Mouse (Mus musculus) T-cell, adult 2 months (primary cell): ENCODE data around the gene Med31.
"Not testable (repeated sequence)": the region's sequence is repeated elsewhere in the genome, so short reads cannot be mapped to it uniquely, and the experiment has no call there.

ENCODE experiments used
- DNase-seq: peaks from one replicate; pipeline ENCODE4 v3.0.0; 2022; ENCODE audit warnings: low spot score

The Med31 gene

GRCm38 (mm10) chr11:72203440-72203839 lies 12.0 kb downstream of the Med31 start:
- no peak for DNase-seq

- DNase-seq, result no peak
These were observed 18.9 kb downstream of the Med31 start for GRCm38 (mm10) chr11:72196506-72196905.

GRCm38 (mm10) chr11:72194259-72194658 lies 21.1 kb downstream of the Med31 start:
- DNase-seq, result no peak

- DNase-seq, result no peak
These were observed 24.5 kb downstream of the Med31 start for GRCm38 (mm10) chr11:72190857-72191256.

- no peak for DNase-seq
These were observed 31.1 kb downstream of the Med31 start for GRCm38 (mm10) chr11:72184252-72184651.

DNA sequence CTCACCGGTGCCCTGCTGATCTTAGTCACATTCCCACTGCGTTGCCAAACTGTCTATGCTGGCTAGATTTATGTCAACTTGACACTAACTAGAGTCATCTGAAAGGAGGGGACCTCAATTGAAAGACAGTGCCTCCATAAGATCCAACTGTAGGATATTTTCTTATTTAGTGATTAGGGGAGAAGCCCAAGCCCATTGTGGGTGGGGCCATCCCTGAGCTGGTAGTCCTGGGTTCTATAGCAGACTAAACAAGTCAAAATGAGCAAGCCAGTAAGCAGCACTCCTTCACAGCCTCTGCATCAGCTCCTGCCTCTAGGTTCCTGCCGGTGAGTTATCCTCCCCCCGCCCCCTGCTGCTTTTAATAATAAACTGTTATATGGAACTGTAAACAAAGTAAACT lies 34.3 kb downstream of the Med31 start:
- no peak for DNase-seq

DNA sequence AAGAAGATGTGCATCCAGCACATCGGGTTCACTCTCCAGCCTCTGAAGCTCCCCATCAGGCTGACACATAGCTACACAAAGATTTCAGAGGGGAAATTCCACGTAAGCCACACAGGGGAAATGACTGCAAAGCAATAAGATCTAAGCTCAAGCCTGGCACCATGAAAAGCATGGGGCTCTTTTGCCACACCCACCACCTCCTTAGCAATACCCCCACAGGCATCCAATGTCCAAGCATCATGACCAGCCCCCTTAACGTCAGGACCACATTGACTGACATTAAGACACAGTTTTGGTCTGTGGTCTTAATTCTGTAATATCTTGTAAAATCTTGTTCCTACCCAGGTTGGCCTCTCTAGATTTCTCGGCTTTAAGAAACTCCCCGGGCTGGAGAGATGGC lies 34.8 kb downstream of the Med31 start:
- no peak for DNase-seq

DNA sequence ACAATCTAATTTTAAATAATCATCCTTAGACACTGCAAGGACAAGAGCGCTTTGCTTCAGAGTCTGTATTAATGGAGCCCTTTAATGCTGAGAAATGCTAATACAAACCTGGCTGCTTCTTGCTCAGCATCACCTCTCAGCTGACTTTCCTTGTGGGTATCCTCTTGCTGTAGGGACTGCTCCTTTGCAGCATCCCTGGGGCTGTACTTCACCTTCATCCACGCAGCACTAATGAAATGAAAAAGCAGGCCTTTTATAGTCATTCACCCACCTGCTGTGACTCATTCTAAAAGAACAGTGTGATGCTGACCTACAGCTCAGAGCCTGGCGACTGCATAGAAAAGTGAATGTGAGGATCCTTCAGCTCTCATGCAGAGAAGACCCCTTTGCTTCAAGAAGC lies 38.8 kb downstream of the Med31 start:
- DNase-seq, result no peak

DNA sequence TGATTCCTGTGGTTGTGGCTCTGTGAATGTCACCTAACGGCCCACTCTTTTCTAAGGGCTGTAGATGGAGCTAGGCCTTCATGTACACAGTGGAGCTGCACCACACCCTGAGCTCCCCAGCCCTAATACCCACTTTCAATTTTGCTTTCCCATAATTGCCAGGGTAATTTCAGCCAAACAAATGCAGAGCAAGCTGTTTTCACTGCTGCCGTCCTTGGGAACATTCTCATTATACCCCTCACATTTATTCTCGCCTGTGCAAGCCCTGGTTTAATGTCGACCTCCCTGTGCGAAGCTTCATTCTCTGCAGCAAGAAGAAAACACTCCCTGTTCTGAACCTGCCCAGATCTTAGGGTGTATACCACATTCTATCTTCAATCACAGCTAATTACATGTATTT lies 39.4 kb downstream of the Med31 start:
- no peak for DNase-seq

GRCm38 (mm10) chr11:72174721-72175120 lies 40.7 kb downstream of the Med31 start:
- no peak for DNase-seq

- no peak for DNase-seq
These were observed 41.9 kb downstream of the Med31 start for GRCm38 (mm10) chr11:72173506-72173905.

- DNase-seq, result not testable (repeated sequence)
These were observed 43.5 kb downstream of the Med31 start for GRCm38 (mm10) chr11:72171906-72172305.

- DNase-seq, result no peak
These were observed 45.5 kb downstream of the Med31 start for GRCm38 (mm10) chr11:72169871-72170270.

- DNase-seq, result no peak
These were observed 52.2 kb downstream of the Med31 start for GRCm38 (mm10) chr11:72163198-72163597.
